Mouse (Mus musculus) urinary bladder, postnatal 25 days (tissue): Measurements from ENCODE around the gene Lrrc7.

Source experiments
- DNase-seq: peaks from one replicate; pipeline ENCODE4 v3.0.0; 2022; ENCODE audit warnings: low spot score

Gene Lrrc7

GRCm38 (mm10) chr3:158067916-158068315, 494.1 kb downstream of the Lrrc7 start:
- no peak for DNase-seq

- no peak for DNase-seq
Measured at GRCm38 (mm10) chr3:158065256-158065655, 496.8 kb downstream of the Lrrc7 start.

- DNase-seq: no peak
Measured at GRCm38 (mm10) chr3:158061811-158062523, 500.1 kb downstream of the Lrrc7 start.

GRCm38 (mm10) chr3:158060621-158061291, 501.3 kb downstream of the Lrrc7 start:
- DNase-seq: no peak

- no peak for DNase-seq
Measured at GRCm38 (mm10) chr3:158049508-158049907, 512.5 kb downstream of the Lrrc7 start.

GRCm38 (mm10) chr3:158040755-158041154, 521.3 kb downstream of the Lrrc7 start:
- DNase-seq: no peak

GRCm38 (mm10) chr3:158038106-158038505, 523.9 kb downstream of the Lrrc7 start:
- no peak for DNase-seq

- DNase-seq: peak; percentile 92
Measured at GRCm38 (mm10) chr3:158036329-158036988, 525.6 kb downstream of the Lrrc7 start, which contains the start of the genes Srsf11 and Lrrc40. TSS of gene Srsf11 (minus strand) at chr3:158036639. TSS of gene Lrrc40 (plus strand) at chr3:158036662.

GRCm38 (mm10) chr3:158035866-158036265, 526.2 kb downstream of the Lrrc7 start:
- DNase-seq: no peak
